ENCODE assay signal across 8 mouse cellular contexts in the genomic region with DNA sequence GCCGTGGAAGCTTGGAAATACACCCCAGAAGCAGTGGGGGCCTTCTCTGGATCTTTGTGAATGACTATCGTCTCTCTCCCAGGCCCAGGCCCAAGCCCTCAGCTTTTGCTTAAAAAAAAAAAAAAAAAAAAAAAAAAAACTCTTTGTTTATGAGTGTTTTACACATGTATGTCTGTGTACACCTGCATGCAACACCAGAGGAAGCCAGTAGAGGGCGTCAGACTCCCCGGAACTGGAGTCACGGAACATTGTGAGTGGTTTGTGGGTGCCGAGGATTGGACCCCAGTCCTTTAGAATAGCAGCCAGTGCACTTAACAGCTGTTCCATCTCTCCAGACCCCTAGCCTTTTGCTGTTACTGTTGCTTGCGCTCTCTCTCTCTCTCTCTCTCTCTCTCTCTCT. TPM values are rescaled to one million over a fixed set of nuclear protein-coding genes. Genes with fewer than 3 reads are reported as not detected.
DNase-seq lines count a peak whose midpoint lies in the region; ATAC-seq and TF ChIP-seq lines count a peak whose summit lies in the region.

No protein-coding gene starts in this region.

- DNase-seq in heart, postnatal 10 days = no peak
- DNase-seq in G1E (ENCODE audit: low spot score) = no peak
- peak; percentile 46 for DNase-seq in mesoderm, embryonic 11.5 days (ENCODE audit: low read depth, low spot score)
- DNase-seq in gastrocnemius, adult 18-20 months (ENCODE audit: low spot score) = no peak
- no peak for DNase-seq in frontal cortex, postnatal 36 days (ENCODE audit: low spot score in 2 of 2)
- DNase-seq in kidney, adult 9 months = no peak

- no peaks in the 10 kb centered on the region for H3K36me3 ChIP-seq in heart, embryonic 12.5 days
- H3K36me3 ChIP-seq in G1E (replicated peaks) = no peaks in the 10 kb centered on the region
- no peaks in the 10 kb centered on the region for H3K36me3 ChIP-seq in forebrain, embryonic 16.5 days (ENCODE audit: control insufficient read depth, insufficient read depth)

- peak overlapping the region; percentile 23 for H3K4me3 ChIP-seq in heart, embryonic 12.5 days
- H3K4me3 ChIP-seq in G1E (ENCODE audit: low read depth, low read length) = no peak overlapping the region
- no peak overlapping the region for H3K4me3 ChIP-seq in forebrain, embryonic 16.5 days (replicated peaks; ENCODE audit: low read length)

- no peaks in the 10 kb centered on the region for H3K27me3 ChIP-seq in heart, embryonic 12.5 days (replicated peaks)
- H3K27me3 ChIP-seq in G1E (ENCODE audit: insufficient read depth, low read length) = peaks cover 38% of the 10 kb centered on the region
- no peaks in the 10 kb centered on the region for H3K27me3 ChIP-seq in forebrain, embryonic 16.5 days (replicated peaks; ENCODE audit: control insufficient read depth, insufficient read depth, low read length)

- H3K4me2 ChIP-seq in heart, embryonic 12.5 days = peak overlapping the region; percentile 48
- H3K4me2 ChIP-seq in forebrain, embryonic 16.5 days (ENCODE audit: low read length) = peak overlapping the region; percentile 24

- H3K27ac ChIP-seq in heart, embryonic 12.5 days (ENCODE audit: poor library complexity, severe bottlenecking) = no peak overlapping the region
- no peak overlapping the region for H3K27ac ChIP-seq in forebrain, embryonic 16.5 days (ENCODE audit: low read length)

- peaks cover 45% of the 10 kb centered on the region for H3K4me1 ChIP-seq in heart, embryonic 12.5 days (replicated peaks)
- H3K4me1 ChIP-seq in G1E (ENCODE audit: insufficient read depth, low read depth, low read length) = peaks cover 57% of the 10 kb centered on the region
- peaks cover 7% of the 10 kb centered on the region for H3K4me1 ChIP-seq in forebrain, embryonic 16.5 days (replicated peaks; ENCODE audit: control insufficient read depth, insufficient read depth, low read length)

- no peaks in the 10 kb centered on the region for H3K9me3 ChIP-seq in heart, embryonic 12.5 days (replicated peaks)
- no peaks in the 10 kb centered on the region for H3K9me3 ChIP-seq in G1E (replicated peaks)
- no peaks in the 10 kb centered on the region for H3K9me3 ChIP-seq in forebrain, embryonic 16.5 days (ENCODE audit: control insufficient read depth, low read length)

- intact Hi-C loops in heart, postnatal 10 days (cut with DNase I) = loop anchor here (5.0 kb wide), 1 partner anchor 142 kb away; no protein-coding TSS in a partner anchor

- no peak for ATAC-seq in heart, embryonic 12.5 days (ENCODE audit: insufficient number of reproducible peaks, low FRiP score)
- ATAC-seq in G1E (ENCODE audit: extremely low read depth, insufficient number of reproducible peaks, low FRiP score, poor library complexity, severe bottlenecking) = no peak
- ATAC-seq in forebrain, embryonic 16.5 days = no peak

- no peak overlapping the region for H3K9ac ChIP-seq in heart, embryonic 12.5 days
- H3K9ac ChIP-seq in forebrain, embryonic 16.5 days (replicated peaks; ENCODE audit: low read depth, low read length) = no peak overlapping the region

- WGBS in heart, embryonic 12.5 days = 61% methylated on average over 7 of the region's 7 CpGs
- WGBS in forebrain, embryonic 16.5 days = 54% methylated on average over 7 of the region's 7 CpGs

- peak; percentile 29; the same call in 1 of the 2 replicates for TF ChIP-seq CTCF in G1E (IDR thresholded peaks at IDR 0.05; ENCODE audit: low read depth, low read length)

RNA-seq across cellular contexts. Expression of gene Hipk2, which starts 49.8 kb away (rescaled TPM):
- polyA plus RNA-seq in heart, embryonic 12.5 days (2016; fragmentation: Nextera tagmentation; extraction: Ambion mirVana) = 12.5 and 15.2 TPM in 2 replicates
- total RNA-seq in heart, postnatal 10 days (2021) = 10 to 100 TPM; 73.7 to 80.5 TPM
- total RNA-seq in G1E (2014; fragmentation: Nextera tagmentation) = 97.9 and 113 TPM in 2 replicates
- 4.6 and 5.5 TPM in 2 replicates for total RNA-seq in G1E (2017)
- 37.6 and 39.6 TPM in 2 replicates for polyA plus RNA-seq in G1E (2012)
- polyA plus RNA-seq in forebrain, embryonic 16.5 days (2015; fragmentation: Nextera tagmentation; extraction: Ambion mirVana) = 26.9 and 29.2 TPM in 2 replicates
- 10 to 100 TPM; 74.6 to 99.1 TPM for total RNA-seq in gastrocnemius, adult 18-20 months (2021)

RNA-seq across cellular contexts. Expression of gene Tbxas1, which starts 50.5 kb away (rescaled TPM):
- 3.4 and 4.0 TPM in 2 replicates for polyA plus RNA-seq in heart, embryonic 12.5 days (2016; fragmentation: Nextera tagmentation; extraction: Ambion mirVana)
- 1 to 10 TPM; 1.0 to 1.4 TPM for total RNA-seq in heart, postnatal 10 days (2021)
- total RNA-seq in G1E (2014; fragmentation: Nextera tagmentation) = 8.1 and 13.2 TPM in 2 replicates
- total RNA-seq in G1E (2017) = 3.2 and 3.5 TPM in 2 replicates
- polyA plus RNA-seq in G1E (2012) = 1.2 TPM in 2 replicates
- polyA plus RNA-seq in forebrain, embryonic 16.5 days (2015; fragmentation: Nextera tagmentation; extraction: Ambion mirVana) = 1.1 and 1.4 TPM in 2 replicates
- under 1 TPM; 0.48 to 0.69 TPM for total RNA-seq in gastrocnemius, adult 18-20 months (2021)
